In the genomic region with DNA sequence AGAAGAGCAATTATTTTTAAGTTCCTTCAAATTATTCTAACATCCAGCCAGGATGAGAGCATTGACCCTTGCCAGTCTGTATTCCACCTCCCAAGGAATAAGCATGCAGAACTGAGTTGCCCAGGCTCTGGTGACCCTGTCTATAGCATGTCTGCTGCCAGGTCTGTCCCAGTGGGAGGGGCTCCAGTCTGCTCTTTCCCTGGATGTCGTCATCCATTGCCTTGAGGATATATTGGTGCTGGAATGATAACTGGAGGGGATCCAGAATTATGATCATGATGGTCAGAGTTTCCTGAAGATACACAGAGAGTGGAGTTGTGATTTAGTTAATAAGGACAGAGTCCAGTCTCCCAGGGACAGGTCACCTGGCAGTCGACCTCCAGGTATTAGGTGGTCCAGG, we compare ENCODE assay signal across 20 mouse cellular contexts. TPM values are rescaled to one million over a fixed set of nuclear protein-coding genes. Genes with fewer than 3 reads are reported as not detected.
"Had no signal": no experiment of that assay in that cellular context is flagged by ENCODE, and none has a peak within 500 bp of the region (broad histone marks: within the 10 kb centered on the region; RNA-seq: fewer than 3 reads in every experiment).

No protein-coding gene starts in this region.

- ATAC-seq: liver, postnatal 0 days; midbrain, embryonic 16.5 days had no signal

- H3K4me1 ChIP-seq: liver, embryonic 13.5 days; liver, embryonic 15.5 days; megakaryocyte, embryonic 14.5 days; midbrain, embryonic 12.5 days; neural tube, embryonic 12.5 days had no signal

- H3K4me3 ChIP-seq: liver, embryonic 13.5 days; liver, embryonic 15.5 days; lung, embryonic 15.5 days; megakaryocyte, embryonic 14.5 days; midbrain, embryonic 12.5 days; neural tube, embryonic 12.5 days had no signal

- DNase-seq: liver, embryonic 13.5 days; liver, postnatal 0 days; lung, postnatal 10 days; midbrain, embryonic 14.5 days; right cerebral cortex, postnatal 25 days; right cerebral cortex, postnatal 4 days; spleen, adult 18-20 months; thymus, adult 18-20 months; thymus, postnatal 14 days; thymus, postnatal 36 days had no signal

- H3K36me3 ChIP-seq: liver, embryonic 13.5 days; liver, embryonic 15.5 days; lung, embryonic 15.5 days; midbrain, embryonic 12.5 days; neural tube, embryonic 12.5 days had no signal

- H3K27ac ChIP-seq: liver, embryonic 13.5 days; liver, embryonic 15.5 days; lung, embryonic 15.5 days; macrophage; midbrain, embryonic 12.5 days; neural tube, embryonic 12.5 days had no signal

- H3K27me3 ChIP-seq: liver, embryonic 13.5 days; liver, embryonic 15.5 days; lung, embryonic 15.5 days; midbrain, embryonic 12.5 days; neural tube, embryonic 12.5 days had no signal

- H3K9me3 ChIP-seq: liver, embryonic 13.5 days; liver, embryonic 15.5 days; lung, embryonic 15.5 days; midbrain, embryonic 12.5 days; neural tube, embryonic 12.5 days had no signal

- H3K4me2 ChIP-seq: liver, embryonic 13.5 days; liver, embryonic 15.5 days; midbrain, embryonic 12.5 days; neural tube, embryonic 12.5 days had no signal

- H3K9ac ChIP-seq: liver, embryonic 13.5 days; liver, embryonic 15.5 days; liver, postnatal 0 days; lung, embryonic 15.5 days; midbrain, embryonic 12.5 days; neural tube, embryonic 12.5 days had no signal

RNA-seq across cellular contexts. Expression of a gene that starts 45.2 kb away (rescaled TPM):
- total RNA-seq: megakaryocyte progenitor cell, adult 5-6 weeks; neutrophil, adult 5-6 weeks had no signal
- polyA plus RNA-seq: liver, embryonic 15.5 days; liver, postnatal 0 days; macrophage; small intestine, adult 2 months had no signal
